Mouse (Mus musculus) midbrain, embryonic 12.5 days (tissue): ENCODE results near the gene Ptpn14. TPM values are rescaled to one million over a fixed set of nuclear protein-coding genes. Genes with fewer than 3 reads are reported as not detected.

ENCODE experiments used
- ATAC-seq: fragments of 200-750 bp; cut with Nextera tagmentation; 2 replicates; pipeline ENCODE4 v1.8.0; 2017; ENCODE audit warnings: low read depth, moderate TSS enrichment, moderate library complexity; ENCODE audit not compliant: low FRiP score
- H3K27ac ChIP-seq: fragments of 300-500 bp; sonication (generic); replicated peaks from 2 replicates; pipeline ENCODE4 v1.5.1; 2016; ENCODE audit warnings: mild to moderate bottlenecking
- H3K27me3 ChIP-seq: fragments of 300-500 bp; sonication (generic); 2 replicates; pipeline ENCODE4 v1.6.1; 2016; ENCODE audit warnings: mild to moderate bottlenecking
- H3K36me3 ChIP-seq: fragments of 300-500 bp; sonication (generic); 2 replicates; pipeline ENCODE4 v1.6.1; 2016
- H3K4me1 ChIP-seq: fragments of 300-500 bp; sonication (generic); 2 replicates; pipeline ENCODE4 v1.6.1; 2016
- H3K4me2 ChIP-seq: fragments of 300-500 bp; sonication (generic); replicated peaks from 2 replicates; pipeline ENCODE4 v1.6.1; 2016; ENCODE audit warnings: mild to moderate bottlenecking, moderate library complexity
- H3K4me3 ChIP-seq: fragments of 300-500 bp; sonication (generic); 2 replicates; pipeline ENCODE4 v1.5.1; 2016; ENCODE audit warnings: mild to moderate bottlenecking
- H3K9ac ChIP-seq: fragments of 300-500 bp; sonication (generic); replicated peaks from 2 replicates; pipeline ENCODE4 v1.6.1; 2016; ENCODE audit warnings: mild to moderate bottlenecking, moderate library complexity
- H3K9me3 ChIP-seq: fragments of 300-500 bp; sonication (generic); 2 replicates; pipeline ENCODE4 v1.6.1; 2016; ENCODE audit warnings: mild to moderate bottlenecking
- WGBS: fragments of 180-500 bp; shearing (Covaris S2); methylation state at CpG from one replicate; pipeline ENCODE4 v1.1.7; 2016; 5-methylcytosine and 5-hydroxymethylcytosine counted together
- polyA plus RNA-seq: library from polyadenylated mRNA; unstranded; fragments of >200 nt; fragmentation: Nextera tagmentation; extraction: Ambion mirVana; gene quantifications from 2 replicates; pipeline ENCODE4 v1.2.1, GENCODE M21; 2016

Ptpn14 gene
- polyA plus RNA-seq, 1 experiment from 2014 or later, result 4.0 TPM

- 85% methylated on average over 6 of the region's 6 CpGs for WGBS
- H3K27me3 ChIP-seq, result no peaks in the 10 kb centered on the region
- no peak for ATAC-seq
Observed at GRCm38 (mm10) chr1:189700186-189700585, 27.9 kb upstream of the Ptpn14 start.

DNA sequence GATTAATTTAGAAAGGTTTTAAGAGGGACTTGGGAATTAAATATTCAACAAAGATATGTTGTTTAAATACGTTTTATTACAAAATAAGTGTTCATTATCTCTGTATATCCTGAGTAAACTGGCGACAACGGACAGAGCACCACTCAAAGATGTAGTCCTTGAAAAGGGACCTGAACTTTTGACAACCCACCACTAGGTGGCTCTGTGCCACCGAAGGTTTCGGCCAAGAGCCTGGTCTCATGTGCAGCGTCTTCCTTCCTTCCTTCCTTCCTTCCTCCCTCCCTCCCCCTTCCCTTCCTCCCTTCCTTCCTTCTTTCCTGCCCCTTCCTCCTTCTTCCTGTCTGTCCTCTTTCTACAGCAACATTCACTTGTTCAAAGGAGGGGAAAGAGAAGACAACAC is 27.1 kb upstream of the Ptpn14 start:
- 3% methylated on average over 6 of the region's 6 CpGs for WGBS
- Histone ChIP-seq H3K4me1 (no peaks in the 10 kb centered on the region), H3K9ac (no peak overlapping the region), H3K9me3 (no peaks in the 10 kb centered on the region), H3K27me3 (no peaks in the 10 kb centered on the region), H3K36me3 (no peaks in the 10 kb centered on the region), H3K27ac (no peak overlapping the region), H3K4me3 (no peak overlapping the region), H3K4me2 (no peak overlapping the region)
- peak; percentile 65; the same call in 1 of the 2 replicates for ATAC-seq

More at GRCm38 (mm10) chr1:189700186-189700585, 27.9 kb upstream of the Ptpn14 start:
- no peaks in the 10 kb centered on the region for H3K4me1 ChIP-seq
- H3K27ac ChIP-seq, result no peak overlapping the region
- H3K9ac ChIP-seq, result no peak overlapping the region
- H3K36me3 ChIP-seq, result no peaks in the 10 kb centered on the region
- H3K9me3 ChIP-seq, result no peaks in the 10 kb centered on the region
- no peak overlapping the region for H3K4me3 ChIP-seq
- no peak overlapping the region for H3K4me2 ChIP-seq

- WGBS, result 49% methylated on average over 7 of the region's 7 CpGs
- Histone ChIP-seq H3K9ac (no peak overlapping the region), H3K9me3 (no peaks in the 10 kb centered on the region), H3K27ac (no peak overlapping the region), H3K4me2 (no peak overlapping the region), H3K4me3 (no peak overlapping the region), H3K36me3 (no peaks in the 10 kb centered on the region), H3K27me3 (no peaks in the 10 kb centered on the region; the same call in 1 of the 2 replicates), H3K4me1 (peaks cover 4% of the 10 kb centered on the region; the same call in 1 of the 2 replicates)
- ATAC-seq, result no peak
Observed at GRCm38 (mm10) chr1:189703156-189703555, 24.9 kb upstream of the Ptpn14 start.

DNA sequence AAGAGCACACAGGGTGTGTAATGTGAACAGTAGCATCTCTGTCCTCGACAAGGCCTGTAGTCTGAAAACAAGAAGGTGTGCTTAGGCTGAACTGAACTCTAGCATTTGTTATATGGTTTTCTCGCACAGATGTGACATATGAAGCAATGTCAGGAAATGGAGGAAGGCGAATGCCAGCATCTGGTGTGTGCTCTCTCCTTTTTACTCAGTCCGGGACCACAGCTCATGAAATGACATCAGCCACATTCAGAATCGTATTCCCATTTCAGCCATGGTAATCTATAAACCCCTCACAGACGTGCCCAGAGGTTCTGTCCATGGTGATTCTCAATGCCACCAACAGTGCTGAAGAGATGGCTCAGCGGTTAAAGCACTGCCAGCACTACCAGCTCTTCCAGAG is 24.5 kb upstream of the Ptpn14 start:
- no peaks in the 10 kb centered on the region for H3K36me3 ChIP-seq
- ATAC-seq, result no peak
- 79% methylated on average over 7 of the region's 7 CpGs for WGBS
- H3K9me3 ChIP-seq, result no peaks in the 10 kb centered on the region
- H3K4me1 ChIP-seq, result peaks cover 4% of the 10 kb centered on the region; the same call in 1 of the 2 replicates
- no peak overlapping the region for H3K9ac ChIP-seq
- H3K27ac ChIP-seq, result no peak overlapping the region
- no peak overlapping the region for H3K4me3 ChIP-seq
- H3K4me2 ChIP-seq, result no peak overlapping the region
- no peaks in the 10 kb centered on the region; the same call in 1 of the 2 replicates for H3K27me3 ChIP-seq

DNA sequence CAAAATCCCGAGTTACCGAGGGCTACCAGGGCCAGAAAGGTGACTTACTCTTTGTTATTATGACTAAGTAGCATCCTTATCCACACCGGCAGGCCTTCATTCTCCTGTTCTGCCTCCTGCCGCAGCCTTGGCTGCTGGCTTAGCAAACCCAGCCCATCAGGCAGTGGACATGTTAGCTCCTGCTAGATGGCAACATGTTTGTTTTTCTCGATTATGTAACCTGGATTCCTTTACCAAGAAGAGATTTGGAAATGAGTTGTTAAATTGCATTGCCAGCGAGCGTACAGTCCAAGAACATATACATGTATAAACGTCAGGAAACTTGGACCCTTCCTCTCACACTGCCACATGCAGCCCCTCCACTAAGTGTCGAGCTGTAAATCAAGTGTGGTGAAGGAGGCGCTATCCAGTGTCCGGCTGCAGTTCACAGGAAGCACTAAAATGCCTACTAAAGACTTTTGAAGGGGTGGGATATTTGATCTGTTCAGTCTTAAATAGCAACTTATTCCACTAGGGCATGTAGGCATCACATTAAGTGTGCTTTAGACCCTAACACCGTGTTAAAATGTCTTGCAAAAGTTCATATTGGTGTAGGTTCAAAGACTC is 21.9 kb upstream of the Ptpn14 start:
- Histone ChIP-seq H3K9me3 (no peaks in the 10 kb centered on the region), H3K27me3 (no peaks in the 10 kb centered on the region; the same call in 1 of the 2 replicates), H3K36me3 (no peaks in the 10 kb centered on the region), H3K4me1 (peaks cover 4% of the 10 kb centered on the region; the same call in 1 of the 2 replicates), H3K27ac (no peak overlapping the region), H3K9ac (no peak overlapping the region), H3K4me2 (no peak overlapping the region), H3K4me3 (no peak overlapping the region)
- ATAC-seq, result no peak
- 82% methylated on average over 12 of the region's 12 CpGs for WGBS

DNA sequence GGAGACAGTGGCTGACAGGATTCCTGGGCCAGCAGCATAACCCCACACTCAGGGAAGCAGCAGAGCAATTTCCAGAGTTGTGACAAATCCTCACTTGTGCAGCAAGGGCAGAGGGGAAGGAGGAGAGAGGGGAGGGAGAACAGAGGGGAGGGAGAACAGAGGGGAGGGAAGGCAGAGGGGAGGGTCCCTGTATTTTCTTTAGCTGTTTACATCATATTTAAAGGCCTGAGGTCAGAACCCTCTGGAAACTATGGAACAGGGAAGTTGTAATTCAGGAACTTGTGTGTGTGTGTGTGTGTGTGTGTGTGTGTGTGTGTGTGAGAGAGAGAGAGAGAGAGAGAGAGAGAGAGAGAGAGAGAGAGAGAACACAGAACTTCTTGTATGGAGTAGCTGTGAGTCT is 21.1 kb upstream of the Ptpn14 start:
- Histone ChIP-seq H3K4me1 (peaks cover 4% of the 10 kb centered on the region; the same call in 1 of the 2 replicates), H3K9me3 (no peaks in the 10 kb centered on the region), H3K9ac (no peak overlapping the region), H3K27ac (no peak overlapping the region), H3K4me3 (no peak overlapping the region), H3K36me3 (no peaks in the 10 kb centered on the region), H3K27me3 (no peaks in the 10 kb centered on the region; the same call in 1 of the 2 replicates), H3K4me2 (no peak overlapping the region)
- ATAC-seq, result no peak

DNA sequence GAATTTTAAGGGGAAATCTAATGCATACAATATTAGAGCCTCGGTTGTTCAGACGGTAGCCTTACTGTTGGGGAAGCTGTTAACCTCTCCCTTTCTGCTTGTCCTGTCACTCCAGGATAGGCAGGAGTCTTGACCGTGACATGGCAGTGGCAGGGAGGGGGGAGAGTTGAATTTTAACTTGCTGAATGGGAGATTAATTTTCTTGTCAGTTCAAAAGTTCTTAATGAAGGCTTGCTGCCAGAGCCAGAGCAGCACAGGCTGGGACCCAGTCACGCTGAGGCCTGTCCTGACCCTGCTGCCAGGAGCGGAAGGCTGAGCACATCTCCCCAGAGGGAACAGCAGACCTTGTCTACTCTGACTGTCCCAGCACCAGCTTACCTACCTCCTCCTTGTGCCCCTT is 20.6 kb upstream of the Ptpn14 start:
- no peaks in the 10 kb centered on the region; the same call in 1 of the 2 replicates for H3K27me3 ChIP-seq
- H3K27ac ChIP-seq, result no peak overlapping the region
- no peak; the same call in 1 of the 2 replicates for ATAC-seq
- no peak overlapping the region for H3K4me2 ChIP-seq
- 33% methylated on average over 5 of the region's 5 CpGs for WGBS
- peaks cover 4% of the 10 kb centered on the region; the same call in 1 of the 2 replicates for H3K4me1 ChIP-seq
- H3K9me3 ChIP-seq, result no peaks in the 10 kb centered on the region
- no peaks in the 10 kb centered on the region for H3K36me3 ChIP-seq
- no peak overlapping the region for H3K4me3 ChIP-seq
- no peak overlapping the region for H3K9ac ChIP-seq

DNA sequence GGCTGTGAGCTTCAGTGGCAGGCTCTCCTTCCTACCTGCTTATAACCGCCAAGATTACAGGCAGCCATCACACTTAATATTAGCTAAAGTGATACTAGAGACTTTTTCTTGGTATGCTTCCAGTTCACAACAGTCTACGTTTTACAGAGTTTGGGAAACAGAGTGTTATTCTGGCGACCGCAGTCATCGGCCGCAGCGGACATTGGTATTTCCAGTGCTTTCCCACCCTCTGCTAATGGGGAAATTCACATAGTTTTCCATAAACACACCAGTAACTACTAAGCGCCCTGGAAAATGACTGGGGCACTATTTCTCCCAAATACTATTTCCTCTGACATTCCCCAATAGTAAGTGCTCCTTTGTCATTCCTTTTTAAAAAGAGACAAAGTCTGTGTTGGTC is 19.1 kb upstream of the Ptpn14 start:
- Histone ChIP-seq H3K36me3 (no peaks in the 10 kb centered on the region), H3K27me3 (no peaks in the 10 kb centered on the region; the same call in 1 of the 2 replicates), H3K9ac (no peak overlapping the region), H3K4me2 (no peak overlapping the region), H3K27ac (no peak overlapping the region), H3K4me3 (no peak overlapping the region), H3K9me3 (no peaks in the 10 kb centered on the region), H3K4me1 (peaks cover 4% of the 10 kb centered on the region; the same call in 1 of the 2 replicates)
- 82% methylated on average over 8 of the region's 8 CpGs for WGBS
- ATAC-seq, result no peak

- H3K9me3 ChIP-seq, result no peaks in the 10 kb centered on the region
- no peaks in the 10 kb centered on the region for H3K27me3 ChIP-seq
- H3K27ac ChIP-seq, result no peak overlapping the region
- WGBS, result 74% methylated on average over 19 of the region's 19 CpGs
- no peak overlapping the region for H3K4me2 ChIP-seq
- no peak overlapping the region for H3K9ac ChIP-seq
- H3K4me3 ChIP-seq, result no peak overlapping the region
- no peak for ATAC-seq
- no peaks in the 10 kb centered on the region for H3K36me3 ChIP-seq
- no peaks in the 10 kb centered on the region for H3K4me1 ChIP-seq
Observed at GRCm38 (mm10) chr1:189715915-189716797, 11.9 kb upstream of the Ptpn14 start.

DNA sequence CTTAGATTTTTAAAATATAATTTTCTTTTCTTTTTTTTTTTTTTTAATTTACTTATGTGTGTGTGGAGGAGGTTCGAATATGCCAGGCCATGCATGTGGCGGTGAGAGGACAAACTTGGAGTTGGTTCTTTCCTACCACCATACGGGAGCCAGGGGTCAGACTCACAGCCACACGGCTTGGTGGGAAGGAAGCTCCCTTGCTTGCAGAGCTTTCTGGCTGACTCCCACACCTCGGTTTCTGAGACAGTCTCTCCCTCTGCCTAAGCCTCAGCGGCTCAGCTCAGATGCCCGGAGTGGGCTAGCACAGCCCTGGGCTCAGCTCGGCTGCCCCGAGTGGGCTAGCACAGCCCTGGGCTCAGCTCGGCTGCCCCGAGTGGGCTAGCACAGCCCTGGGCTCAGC is 10.5 kb upstream of the Ptpn14 start:
- Histone ChIP-seq H3K27ac (no peak overlapping the region), H3K4me1 (no peaks in the 10 kb centered on the region), H3K9ac (no peak overlapping the region), H3K27me3 (no peaks in the 10 kb centered on the region), H3K4me3 (no peak overlapping the region), H3K36me3 (no peaks in the 10 kb centered on the region), H3K9me3 (no peaks in the 10 kb centered on the region), H3K4me2 (no peak overlapping the region)
- 87% methylated on average over 11 of the region's 11 CpGs for WGBS
- ATAC-seq, result no peak

DNA sequence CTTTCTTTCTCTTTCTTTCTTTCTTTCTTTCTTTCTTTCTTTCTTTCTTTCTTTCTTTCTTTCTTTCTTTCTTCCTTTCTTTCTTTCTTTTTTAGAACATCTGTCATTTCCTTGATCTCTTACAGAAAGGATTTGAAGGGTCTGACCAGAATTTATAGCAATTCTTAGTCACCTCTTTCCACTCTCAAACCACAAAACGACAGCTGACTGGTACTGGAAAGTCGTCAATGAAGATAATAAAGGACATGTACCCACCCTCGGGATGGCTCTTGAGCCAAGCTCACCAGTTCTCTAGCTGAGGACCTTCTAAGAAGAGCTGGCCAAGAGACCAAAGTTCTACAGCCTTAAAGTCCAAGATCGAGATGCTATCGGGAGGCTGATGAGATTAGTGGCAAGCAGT is 9.5 kb upstream of the Ptpn14 start:
- Histone ChIP-seq H3K27me3 (no peaks in the 10 kb centered on the region), H3K4me2 (no peak overlapping the region), H3K36me3 (no peaks in the 10 kb centered on the region), H3K4me1 (no peaks in the 10 kb centered on the region), H3K9me3 (no peaks in the 10 kb centered on the region), H3K4me3 (no peak overlapping the region), H3K27ac (no peak overlapping the region), H3K9ac (no peak overlapping the region)
- ATAC-seq, result no peak
- WGBS, result 78% methylated on average over 5 of the region's 5 CpGs

- H3K4me2 ChIP-seq, result no peak overlapping the region
- no peaks in the 10 kb centered on the region for H3K9me3 ChIP-seq
- peaks cover 53% of the 10 kb centered on the region for H3K27me3 ChIP-seq
- 58% methylated on average over 4 of the region's 4 CpGs for WGBS
- H3K4me1 ChIP-seq, result peaks cover 25% of the 10 kb centered on the region
- ATAC-seq, result no peak
- H3K9ac ChIP-seq, result no peak overlapping the region
- H3K36me3 ChIP-seq, result no peaks in the 10 kb centered on the region
- H3K4me3 ChIP-seq, result no peak overlapping the region
- no peak overlapping the region for H3K27ac ChIP-seq
Observed at GRCm38 (mm10) chr1:189726121-189726520, 1.9 kb upstream of the Ptpn14 start.
